Mouse (Mus musculus): ENCODE measurements around the gene Tecta. TPM values are rescaled to one million over a fixed set of nuclear protein-coding genes. Genes with fewer than 3 reads are reported as not detected.

The Tecta gene
- polyA plus RNA-seq, 1 experiment = 0.01 TPM

GRCm38 (mm10) chr9:42337026-42337425 lies 62.7 kb downstream of the Tecta start:
- H3K36me3 ChIP-seq (ENCODE audit: control insufficient read depth, insufficient read depth) = no peaks in the 10 kb centered on the region
- no peaks in the 10 kb centered on the region for H3K79me3 ChIP-seq (ENCODE audit: low read depth)
- no peak overlapping the region for H3ac ChIP-seq (ENCODE audit: control insufficient read depth, insufficient read length, low read depth)
- H3K27me3 ChIP-seq (ENCODE audit: control insufficient read depth, insufficient read depth, insufficient read length) = peaks cover 4% of the 10 kb centered on the region
- no peaks in the 10 kb centered on the region for H3K79me2 ChIP-seq (ENCODE audit: control insufficient read depth, insufficient read depth)
- TF ChIP-seq USF1 (IDR thresholded peaks at IDR 0.05; ENCODE audit: low read depth) (no peak), MYOG (IDR thresholded peaks at IDR 0.05; ENCODE audit: control insufficient read depth, extremely low read depth, insufficient read length) (no peak), CTCF (IDR thresholded peaks at IDR 0.05; ENCODE audit: control insufficient read depth, insufficient read depth, insufficient read length) (no peak), CEBPB (IDR thresholded peaks at IDR 0.05; ENCODE audit: low read depth) (no peak), FOSL1 (IDR thresholded peaks at IDR 0.05; ENCODE audit: insufficient read depth, low read length, poor library complexity, severe bottlenecking) (no peak), MAX (IDR thresholded peaks at IDR 0.05) (no peak), MYOD1 (IDR thresholded peaks at IDR 0.05; ENCODE audit: control insufficient read depth, insufficient read length, low read depth) (no peak)
- no peak overlapping the region for H3K4me3 ChIP-seq (ENCODE audit: insufficient read depth, poor library complexity, severe bottlenecking)

- TF ChIP-seq MYOD1 (IDR thresholded peaks at IDR 0.05; ENCODE audit: control insufficient read depth, insufficient read length, low read depth) (no peak), USF1 (IDR thresholded peaks at IDR 0.05; ENCODE audit: low read depth) (no peak), CTCF (IDR thresholded peaks at IDR 0.05; ENCODE audit: control insufficient read depth, insufficient read depth, insufficient read length) (no peak), MAX (IDR thresholded peaks at IDR 0.05) (no peak), MYOG (IDR thresholded peaks at IDR 0.05; ENCODE audit: control insufficient read depth, extremely low read depth, insufficient read length) (no peak), FOSL1 (IDR thresholded peaks at IDR 0.05; ENCODE audit: insufficient read depth, low read length, poor library complexity, severe bottlenecking) (no peak), CEBPB (IDR thresholded peaks at IDR 0.05; ENCODE audit: low read depth) (no peak)
- Histone ChIP-seq H3K79me3 (ENCODE audit: low read depth) (no peaks in the 10 kb centered on the region), H3K36me3 (ENCODE audit: control insufficient read depth, insufficient read depth) (no peaks in the 10 kb centered on the region), H3ac (ENCODE audit: control insufficient read depth, insufficient read length, low read depth) (no peak overlapping the region), H3K27me3 (ENCODE audit: control insufficient read depth, insufficient read depth, insufficient read length) (peaks cover 8% of the 10 kb centered on the region), H3K79me2 (ENCODE audit: control insufficient read depth, insufficient read depth) (no peaks in the 10 kb centered on the region), H3K4me3 (ENCODE audit: insufficient read depth, poor library complexity, severe bottlenecking) (no peak overlapping the region)
Measured at GRCm38 (mm10) chr9:42336575-42336974, 63.2 kb downstream of the Tecta start.

GRCm38 (mm10) chr9:42334885-42335284 lies 64.8 kb downstream of the Tecta start:
- TF ChIP-seq FOSL1 (IDR thresholded peaks at IDR 0.05; ENCODE audit: insufficient read depth, low read length, poor library complexity, severe bottlenecking) (no peak), CEBPB (IDR thresholded peaks at IDR 0.05; ENCODE audit: low read depth) (no peak), CTCF (IDR thresholded peaks at IDR 0.05; ENCODE audit: control insufficient read depth, insufficient read depth, insufficient read length) (no peak), MAX (IDR thresholded peaks at IDR 0.05) (no peak), MYOD1 (IDR thresholded peaks at IDR 0.05; ENCODE audit: control insufficient read depth, insufficient read length, low read depth) (no peak)
- Histone ChIP-seq H3ac (ENCODE audit: control insufficient read depth, insufficient read length, low read depth) (no peak overlapping the region), H3K27me3 (ENCODE audit: control insufficient read depth, insufficient read depth, insufficient read length) (peaks cover 22% of the 10 kb centered on the region), H3K4me3 (ENCODE audit: insufficient read depth, poor library complexity, severe bottlenecking) (no peak overlapping the region), H3K36me3 (ENCODE audit: control insufficient read depth, insufficient read depth) (no peaks in the 10 kb centered on the region), H3K79me2 (ENCODE audit: control insufficient read depth, insufficient read depth) (no peaks in the 10 kb centered on the region), H3K79me3 (ENCODE audit: low read depth) (no peaks in the 10 kb centered on the region)

GRCm38 (mm10) chr9:42332692-42333091 lies 67.0 kb downstream of the Tecta start:
- Histone ChIP-seq H3K36me3 (ENCODE audit: control insufficient read depth, insufficient read depth) (no peaks in the 10 kb centered on the region), H3K79me2 (ENCODE audit: control insufficient read depth, insufficient read depth) (no peaks in the 10 kb centered on the region), H3ac (ENCODE audit: control insufficient read depth, insufficient read length, low read depth) (no peak overlapping the region), H3K79me3 (ENCODE audit: low read depth) (no peaks in the 10 kb centered on the region), H3K4me3 (ENCODE audit: insufficient read depth, poor library complexity, severe bottlenecking) (no peak overlapping the region), H3K27me3 (ENCODE audit: control insufficient read depth, insufficient read depth, insufficient read length) (peaks cover 31% of the 10 kb centered on the region)
- no peak for TF ChIP-seq MYOD1 (IDR thresholded peaks at IDR 0.05; ENCODE audit: control insufficient read depth, insufficient read length, low read depth)
- TF ChIP-seq CTCF (IDR thresholded peaks at IDR 0.05; ENCODE audit: control insufficient read depth, insufficient read depth, insufficient read length) = no peak
- no peak for TF ChIP-seq USF1 (IDR thresholded peaks at IDR 0.05; ENCODE audit: low read depth)
- no peak for TF ChIP-seq MYOG (IDR thresholded peaks at IDR 0.05; ENCODE audit: control insufficient read depth, extremely low read depth, insufficient read length)
- TF ChIP-seq FOSL1 (IDR thresholded peaks at IDR 0.05; ENCODE audit: insufficient read depth, low read length, poor library complexity, severe bottlenecking) = no peak
- no peak for TF ChIP-seq MAX (IDR thresholded peaks at IDR 0.05)
- TF ChIP-seq CEBPB (IDR thresholded peaks at IDR 0.05; ENCODE audit: low read depth) = no peak

GRCm38 (mm10) chr9:42331341-42331740 lies 68.4 kb downstream of the Tecta start:
- peaks cover 31% of the 10 kb centered on the region for H3K27me3 ChIP-seq (ENCODE audit: control insufficient read depth, insufficient read depth, insufficient read length)
- no peaks in the 10 kb centered on the region for H3K79me3 ChIP-seq (ENCODE audit: low read depth)
- H3K4me3 ChIP-seq (ENCODE audit: insufficient read depth, poor library complexity, severe bottlenecking) = no peak overlapping the region
- no peaks in the 10 kb centered on the region for H3K79me2 ChIP-seq (ENCODE audit: control insufficient read depth, insufficient read depth)
- H3K36me3 ChIP-seq (ENCODE audit: control insufficient read depth, insufficient read depth) = no peaks in the 10 kb centered on the region
- TF ChIP-seq MYOG (IDR thresholded peaks at IDR 0.05; ENCODE audit: control insufficient read depth, extremely low read depth, insufficient read length) (no peak), MAX (IDR thresholded peaks at IDR 0.05) (no peak), CEBPB (IDR thresholded peaks at IDR 0.05; ENCODE audit: low read depth) (no peak), CTCF (IDR thresholded peaks at IDR 0.05; ENCODE audit: control insufficient read depth, insufficient read depth, insufficient read length) (no peak), USF1 (IDR thresholded peaks at IDR 0.05; ENCODE audit: low read depth) (no peak), FOSL1 (IDR thresholded peaks at IDR 0.05; ENCODE audit: insufficient read depth, low read length, poor library complexity, severe bottlenecking) (no peak), MYOD1 (IDR thresholded peaks at IDR 0.05; ENCODE audit: control insufficient read depth, insufficient read length, low read depth) (no peak)
- no peak overlapping the region for H3ac ChIP-seq (ENCODE audit: control insufficient read depth, insufficient read length, low read depth)

- Histone ChIP-seq H3K4me3 (ENCODE audit: insufficient read depth, poor library complexity, severe bottlenecking) (no peak overlapping the region), H3ac (ENCODE audit: control insufficient read depth, insufficient read length, low read depth) (no peak overlapping the region), H3K27me3 (ENCODE audit: control insufficient read depth, insufficient read depth, insufficient read length) (peaks cover 36% of the 10 kb centered on the region), H3K79me3 (ENCODE audit: low read depth) (no peaks in the 10 kb centered on the region), H3K79me2 (ENCODE audit: control insufficient read depth, insufficient read depth) (no peaks in the 10 kb centered on the region), H3K36me3 (ENCODE audit: control insufficient read depth, insufficient read depth) (no peaks in the 10 kb centered on the region)
- no peak for TF ChIP-seq FOSL1 (IDR thresholded peaks at IDR 0.05; ENCODE audit: insufficient read depth, low read length, poor library complexity, severe bottlenecking)
- TF ChIP-seq CEBPB (IDR thresholded peaks at IDR 0.05; ENCODE audit: low read depth) = no peak
Measured at GRCm38 (mm10) chr9:42329753-42330152, 70.0 kb downstream of the Tecta start.
